Mouse (Mus musculus): ENCODE results near the gene Fbxl17. TPM values are rescaled to one million over a fixed set of nuclear protein-coding genes. Genes with fewer than 3 reads are reported as not detected.

Fbxl17 gene
- polyA plus RNA-seq, 1 experiment from 2014 or later, result 3.3 TPM

DNA sequence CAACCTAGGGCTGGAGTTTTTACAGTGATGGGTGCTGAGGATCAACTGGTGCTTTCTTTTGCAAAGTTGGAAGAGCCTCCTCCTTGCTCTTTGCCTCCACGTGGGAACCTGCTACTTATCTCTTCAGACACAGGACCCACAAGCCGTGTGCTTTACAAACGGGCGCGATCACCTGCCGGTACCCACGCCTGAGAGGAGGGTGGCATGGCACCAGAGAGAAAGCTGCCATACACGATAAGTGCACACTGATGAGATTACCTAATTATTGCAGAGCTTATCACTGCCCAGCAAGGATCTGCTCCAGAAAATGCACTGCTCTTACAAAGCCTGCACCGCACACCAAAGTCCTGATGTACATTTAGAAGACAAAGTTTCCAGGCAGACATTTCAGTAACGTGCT lies 187.5 kb downstream of the Fbxl17 start:
- H3K36me3 ChIP-seq (replicated peaks; ENCODE audit: insufficient read depth, low read length), result no peaks in the 10 kb centered on the region
- peaks cover 10% of the 10 kb centered on the region for H3K4me1 ChIP-seq (ENCODE audit: insufficient read depth)
- ATAC-seq (peak; percentile 99), DNase-seq (peak; percentile 73)
- no peak overlapping the region for H3K4me3 ChIP-seq (ENCODE audit: low read depth, low read length)
- H3K27ac ChIP-seq (ENCODE audit: low read depth), result peak overlapping the region; percentile 79
- peak overlapping the region; percentile 41 for H3K4me2 ChIP-seq (ENCODE audit: low read depth, low read length)
- WGBS (ENCODE audit: insufficient replicate concordance), result 57% methylated on average over 10 of the region's 10 CpGs
- TF ChIP-seq CTCF (IDR thresholded peaks at IDR 0.05; ENCODE audit: low read depth), result no peak
- peak; percentile 100 for TF ChIP-seq EP300 (IDR thresholded peaks at IDR 0.05; ENCODE audit: low read depth)
- no peaks in the 10 kb centered on the region for H3K9me3 ChIP-seq (ENCODE audit: low read length)
- H3K27me3 ChIP-seq (ENCODE audit: insufficient read depth, low read length), result no peaks in the 10 kb centered on the region
- no peak overlapping the region; the same call in 1 of the 2 replicates for H3K9ac ChIP-seq (replicated peaks)

GRCm38 (mm10) chr17:63311613-63312012 lies 188.2 kb downstream of the Fbxl17 start:
- H3K36me3 ChIP-seq (replicated peaks; ENCODE audit: insufficient read depth, low read length), result no peaks in the 10 kb centered on the region
- 78% methylated on average over 3 of the region's 3 CpGs for WGBS (ENCODE audit: insufficient replicate concordance)
- peak overlapping the region; percentile 79 for H3K27ac ChIP-seq (ENCODE audit: low read depth)
- peaks cover 10% of the 10 kb centered on the region for H3K4me1 ChIP-seq (ENCODE audit: insufficient read depth)
- ATAC-seq (no peak), DNase-seq (no peak)
- no peak for TF ChIP-seq CTCF (IDR thresholded peaks at IDR 0.05; ENCODE audit: low read depth)
- no peak for TF ChIP-seq EP300 (IDR thresholded peaks at IDR 0.05; ENCODE audit: low read depth)
- no peaks in the 10 kb centered on the region for H3K27me3 ChIP-seq (ENCODE audit: insufficient read depth, low read length)
- H3K9me3 ChIP-seq (ENCODE audit: low read length), result no peaks in the 10 kb centered on the region
- peak overlapping the region; percentile 28 for H3K4me2 ChIP-seq (ENCODE audit: low read depth, low read length)
- H3K9ac ChIP-seq (replicated peaks), result no peak overlapping the region
- no peak overlapping the region for H3K4me3 ChIP-seq (ENCODE audit: low read depth, low read length)

GRCm38 (mm10) chr17:63310021-63310420 lies 189.8 kb downstream of the Fbxl17 start:
- Histone ChIP-seq H3K36me3 (replicated peaks; ENCODE audit: insufficient read depth, low read length) (no peaks in the 10 kb centered on the region), H3K27ac (ENCODE audit: low read depth) (no peak overlapping the region), H3K4me3 (ENCODE audit: low read depth, low read length) (no peak overlapping the region), H3K27me3 (ENCODE audit: insufficient read depth, low read length) (no peaks in the 10 kb centered on the region), H3K4me2 (ENCODE audit: low read depth, low read length) (no peak overlapping the region), H3K4me1 (ENCODE audit: insufficient read depth) (peaks cover 10% of the 10 kb centered on the region), H3K9me3 (ENCODE audit: low read length) (no peaks in the 10 kb centered on the region), H3K9ac (replicated peaks) (no peak overlapping the region)
- WGBS (ENCODE audit: insufficient replicate concordance), result 72% methylated on average over 3 of the region's 3 CpGs
- TF ChIP-seq CTCF (IDR thresholded peaks at IDR 0.05; ENCODE audit: low read depth) (no peak), EP300 (IDR thresholded peaks at IDR 0.05; ENCODE audit: low read depth) (no peak)
- ATAC-seq (no peak), DNase-seq (no peak)

GRCm38 (mm10) chr17:63303862-63304261 lies 196.0 kb downstream of the Fbxl17 start:
- no peak for TF ChIP-seq CTCF (IDR thresholded peaks at IDR 0.05; ENCODE audit: low read depth)
- TF ChIP-seq EP300 (IDR thresholded peaks at IDR 0.05; ENCODE audit: low read depth), result no peak
- Histone ChIP-seq H3K4me3 (ENCODE audit: low read depth, low read length) (no peak overlapping the region), H3K27ac (ENCODE audit: low read depth) (peak overlapping the region; percentile 34), H3K9ac (replicated peaks) (no peak overlapping the region), H3K4me1 (ENCODE audit: insufficient read depth) (peaks cover 11% of the 10 kb centered on the region), H3K27me3 (ENCODE audit: insufficient read depth, low read length) (no peaks in the 10 kb centered on the region), H3K4me2 (ENCODE audit: low read depth, low read length) (no peak overlapping the region), H3K9me3 (ENCODE audit: low read length) (no peaks in the 10 kb centered on the region), H3K36me3 (replicated peaks; ENCODE audit: insufficient read depth, low read length) (no peaks in the 10 kb centered on the region)
- 60% methylated on average over 4 of the region's 4 CpGs for WGBS (ENCODE audit: insufficient replicate concordance)
- DNase-seq, result no peak
- peak; percentile 53 for ATAC-seq

- no peak overlapping the region for H3K27ac ChIP-seq (ENCODE audit: low read depth)
- H3K4me2 ChIP-seq (ENCODE audit: low read depth, low read length), result no peak overlapping the region
- H3K4me3 ChIP-seq (ENCODE audit: low read depth, low read length), result no peak overlapping the region
- ATAC-seq (no peak), DNase-seq (no peak)
- TF ChIP-seq EP300 (IDR thresholded peaks at IDR 0.05; ENCODE audit: low read depth) (no peak), CTCF (IDR thresholded peaks at IDR 0.05; ENCODE audit: low read depth) (no peak)
- no peaks in the 10 kb centered on the region for H3K9me3 ChIP-seq (ENCODE audit: low read length)
- no peaks in the 10 kb centered on the region for H3K36me3 ChIP-seq (replicated peaks; ENCODE audit: insufficient read depth, low read length)
- H3K9ac ChIP-seq (replicated peaks), result no peak overlapping the region
- no peaks in the 10 kb centered on the region for H3K27me3 ChIP-seq (ENCODE audit: insufficient read depth, low read length)
- 90% methylated on average over 12 of the region's 12 CpGs for WGBS (ENCODE audit: insufficient replicate concordance)
- H3K4me1 ChIP-seq (ENCODE audit: insufficient read depth), result peaks cover 11% of the 10 kb centered on the region
Measured at GRCm38 (mm10) chr17:63301822-63302393, 197.9 kb downstream of the Fbxl17 start.

DNA sequence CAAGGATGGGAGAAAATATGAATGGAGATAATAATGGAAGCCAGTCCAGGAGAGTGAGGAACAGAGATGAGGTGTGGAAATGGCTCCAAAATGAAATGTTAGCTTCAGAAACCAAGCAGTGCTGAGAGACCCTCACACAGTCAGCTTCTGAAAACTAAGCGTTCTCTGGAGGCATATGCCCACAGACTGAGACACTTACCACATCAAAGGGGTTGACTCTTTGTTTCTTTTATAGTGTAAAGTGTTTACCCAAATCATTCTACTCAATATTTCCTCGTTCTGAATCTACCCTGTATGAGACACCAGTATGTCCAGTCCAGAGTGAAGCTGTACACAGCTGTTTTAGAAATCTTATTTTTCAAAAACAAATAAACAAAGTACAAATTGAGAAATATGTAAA lies 204.3 kb downstream of the Fbxl17 start:
- no peak overlapping the region for H3K4me3 ChIP-seq (ENCODE audit: low read depth, low read length)
- ATAC-seq (peak; percentile 39), DNase-seq (no peak)
- TF ChIP-seq EP300 (IDR thresholded peaks at IDR 0.05; ENCODE audit: low read depth) (no peak), CTCF (IDR thresholded peaks at IDR 0.05; ENCODE audit: low read depth) (no peak)
- no peak overlapping the region for H3K9ac ChIP-seq (replicated peaks)
- peak overlapping the region; percentile 59 for H3K27ac ChIP-seq (ENCODE audit: low read depth)
- no peaks in the 10 kb centered on the region for H3K9me3 ChIP-seq (ENCODE audit: low read length)
- H3K36me3 ChIP-seq (replicated peaks; ENCODE audit: insufficient read depth, low read length), result no peaks in the 10 kb centered on the region
- no peaks in the 10 kb centered on the region for H3K4me1 ChIP-seq (ENCODE audit: insufficient read depth)
- H3K27me3 ChIP-seq (ENCODE audit: insufficient read depth, low read length), result no peaks in the 10 kb centered on the region
- no peak overlapping the region for H3K4me2 ChIP-seq (ENCODE audit: low read depth, low read length)
- WGBS (ENCODE audit: insufficient replicate concordance), result 51% methylated on average over 2 of the region's 2 CpGs
